Mouse (Mus musculus) thymus, adult 2 months (tissue): ENCODE measurements at regions not wholly inside any gene's neighbourhood (a gene's known extent, or its start where the extent isn't known, plus 50 kb on each side); places are given as distances from the start of the nearest gene placed in this dataset.

ENCODE experiments used
- DNase-seq: peaks from one replicate; pipeline ENCODE4 v3.0.0; 2021
- H3K27ac ChIP-seq: fragments of 200-500 bp; 2 replicates; pipeline ENCODE4 v1.5.1; 2012; ENCODE audit warnings: low read length, control low read depth; ENCODE audit not compliant: control insufficient read depth, insufficient read depth
- H3K27me3 ChIP-seq: fragments of 200-500 bp; 2 replicates; pipeline ENCODE4 v1.6.1; 2012; ENCODE audit warnings: mild to moderate bottlenecking, low read length, moderate library complexity, mixed read lengths; ENCODE audit not compliant: control insufficient read depth, insufficient read depth
- H3K36me3 ChIP-seq: fragments of 200-500 bp; 2 replicates; pipeline ENCODE4 v1.6.1; 2012; ENCODE audit warnings: mild to moderate bottlenecking, low read length, moderate library complexity; ENCODE audit not compliant: control insufficient read depth, insufficient read depth
- H3K4me1 ChIP-seq: fragments of 200-500 bp; replicated peaks from 2 replicates; pipeline ENCODE4 v1.6.1; 2012; ENCODE audit warnings: low read length; ENCODE audit not compliant: control insufficient read depth, insufficient read depth
- H3K4me3 ChIP-seq: fragments of 200-500 bp; 2 replicates; pipeline ENCODE4 v1.5.1; 2012; ENCODE audit warnings: mild to moderate bottlenecking, low read length, control low read depth, moderate library complexity; ENCODE audit not compliant: control insufficient read depth, insufficient read depth
- CTCF ChIP-seq: fragments of 200-500 bp; IDR thresholded peaks from 2 replicates; pipeline ENCODE4 v1.5.1; 2012; ENCODE audit warnings: mild to moderate bottlenecking, control low read depth, low read length, moderate library complexity, borderline replicate concordance; ENCODE audit not compliant: control insufficient read depth, poor library complexity, insufficient read depth; ENCODE audit errors: extremely low read depth
- POLR2A ChIP-seq: fragments of 200-500 bp; IDR thresholded peaks from 2 replicates; pipeline ENCODE4 v1.6.1; 2012; ENCODE audit warnings: mild to moderate bottlenecking, low read length, control low read depth, moderate library complexity; ENCODE audit not compliant: control insufficient read depth, poor library complexity, insufficient read depth; ENCODE audit errors: extremely low read depth
- WGBS: fragments of 180-500 bp; shearing (Covaris S2); methylation state at CpG from one replicate; pipeline ENCODE4 v1.1.7; 2018; 5-methylcytosine and 5-hydroxymethylcytosine counted together

- no peak for DNase-seq
- Histone ChIP-seq H3K4me3 (no peak overlapping the region), H3K36me3 (no peaks in the 10 kb centered on the region), H3K27ac (no peak overlapping the region), H3K4me1 (no peaks in the 10 kb centered on the region), H3K27me3 (no peaks in the 10 kb centered on the region)
- WGBS = 94% methylated on average over 2 of the region's 2 CpGs
- no peak for TF ChIP-seq CTCF
- no peak for TF ChIP-seq POLR2A
These were observed 181.3 kb upstream of the Irx3 start for GRCm38 (mm10) chr8:91983171-91983570.

- no peak overlapping the region for H3K4me3 ChIP-seq
- H3K27me3 ChIP-seq = no peaks in the 10 kb centered on the region
- no peak for TF ChIP-seq CTCF
- no peak for TF ChIP-seq POLR2A
- H3K27ac ChIP-seq = no peak overlapping the region
- 90% methylated on average over 9 of the region's 9 CpGs for WGBS
- no peak for DNase-seq
- H3K4me1 ChIP-seq = no peaks in the 10 kb centered on the region
- H3K36me3 ChIP-seq = no peaks in the 10 kb centered on the region
These were observed 175.2 kb upstream of the Irx3 start for GRCm38 (mm10) chr8:91976900-91977585.

GRCm38 (mm10) chr8:91975460-91975859 lies 173.6 kb upstream of the Irx3 start:
- no peaks in the 10 kb centered on the region for H3K27me3 ChIP-seq
- H3K27ac ChIP-seq = no peak overlapping the region
- WGBS = 83% methylated on average over 2 of the region's 2 CpGs
- no peaks in the 10 kb centered on the region for H3K36me3 ChIP-seq
- TF ChIP-seq CTCF (no peak), POLR2A (no peak)
- no peak overlapping the region for H3K4me3 ChIP-seq
- no peaks in the 10 kb centered on the region for H3K4me1 ChIP-seq
- DNase-seq = no peak

- no peak for TF ChIP-seq CTCF
- TF ChIP-seq POLR2A = no peak
- Histone ChIP-seq H3K4me1 (no peaks in the 10 kb centered on the region), H3K36me3 (no peaks in the 10 kb centered on the region), H3K27me3 (no peaks in the 10 kb centered on the region), H3K4me3 (no peak overlapping the region), H3K27ac (no peak overlapping the region)
- no peak for DNase-seq
- WGBS = 94% methylated on average over 3 of the region's 3 CpGs
These were observed 172.8 kb upstream of the Irx3 start for GRCm38 (mm10) chr8:91974636-91975035.

DNA sequence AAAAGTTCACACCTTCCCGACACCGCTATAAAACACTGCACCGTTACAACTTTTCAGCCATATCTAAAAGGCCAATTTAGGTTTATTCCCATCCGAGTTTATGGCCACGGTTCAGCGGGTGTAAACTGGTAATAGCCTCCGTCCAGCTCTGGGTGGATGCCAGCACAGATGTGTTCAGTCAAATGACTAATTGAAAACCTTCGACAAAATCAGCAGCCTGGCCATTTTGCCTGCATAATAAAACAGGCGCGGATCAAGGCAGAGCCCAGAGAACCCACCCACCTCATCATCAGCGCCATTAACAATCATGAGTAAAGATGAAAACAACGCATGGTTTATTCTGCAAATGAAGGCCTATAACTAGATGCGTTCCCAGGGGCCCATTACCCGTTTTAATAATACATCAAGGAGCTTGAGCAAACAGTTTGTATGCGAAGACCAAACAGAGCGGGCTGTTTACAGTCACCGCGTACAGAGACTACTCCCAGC lies 172.1 kb upstream of the Irx3 start:
- Histone ChIP-seq H3K4me3 (no peak overlapping the region), H3K36me3 (no peaks in the 10 kb centered on the region), H3K27ac (no peak overlapping the region), H3K4me1 (no peaks in the 10 kb centered on the region), H3K27me3 (no peaks in the 10 kb centered on the region)
- WGBS = 93% methylated on average over 18 of the region's 18 CpGs
- no peak for DNase-seq
- TF ChIP-seq CTCF = no peak
- no peak for TF ChIP-seq POLR2A

- H3K36me3 ChIP-seq = no peaks in the 10 kb centered on the region
- no peaks in the 10 kb centered on the region for H3K4me1 ChIP-seq
- no peak overlapping the region for H3K4me3 ChIP-seq
- H3K27ac ChIP-seq = no peak overlapping the region
- WGBS = 68% methylated on average over 16 of the region's 16 CpGs
- no peaks in the 10 kb centered on the region for H3K27me3 ChIP-seq
- no peak for DNase-seq
- TF ChIP-seq CTCF = no peak
- no peak for TF ChIP-seq POLR2A
These were observed 165.5 kb upstream of the Irx3 start for GRCm38 (mm10) chr8:91967407-91967806.
